Mouse (Mus musculus) midbrain, embryonic 10.5 days (tissue): ENCODE measurements around the gene Ttl. TPM values are rescaled to one million over a fixed set of nuclear protein-coding genes. Genes with fewer than 3 reads are reported as not detected.

Source experiments
- DNase-seq: peaks from one replicate; pipeline ENCODE4 v3.0.0-alpha.2; 2017; ENCODE audit warnings: low spot score
- H3K27ac ChIP-seq: fragments of 300-500 bp; sonication (generic); replicated peaks from 2 replicates; pipeline ENCODE4 v1.5.1; 2016; ENCODE audit warnings: mild to moderate bottlenecking
- H3K27me3 ChIP-seq: fragments of 300-500 bp; sonication (generic); 2 replicates; pipeline ENCODE4 v1.6.1; 2016; ENCODE audit warnings: low read depth, mild to moderate bottlenecking; ENCODE audit not compliant: poor library complexity, severe bottlenecking
- H3K36me3 ChIP-seq: fragments of 300-500 bp; sonication (generic); 2 replicates; pipeline ENCODE4 v1.6.1; 2016; ENCODE audit warnings: mild to moderate bottlenecking, moderate library complexity
- H3K4me1 ChIP-seq: fragments of 300-500 bp; sonication (generic); 2 replicates; pipeline ENCODE4 v1.6.1; 2016
- H3K4me3 ChIP-seq: fragments of 300-500 bp; sonication (generic); 2 replicates; pipeline ENCODE4 v1.5.1; 2016; ENCODE audit warnings: mild to moderate bottlenecking, moderate library complexity
- H3K9me3 ChIP-seq: fragments of 300-500 bp; sonication (generic); replicated peaks from 2 replicates; pipeline ENCODE4 v1.6.1; 2016; ENCODE audit warnings: mild to moderate bottlenecking
- WGBS: fragments of 180-500 bp; shearing (Covaris S2); methylation state at CpG from one replicate; pipeline ENCODE4 v1.1.7; 2016; 5-methylcytosine and 5-hydroxymethylcytosine counted together
- polyA plus RNA-seq: library from polyadenylated mRNA; unstranded; fragments of >200 nt; fragmentation: Nextera tagmentation; extraction: Ambion mirVana; gene quantifications from 2 replicates; pipeline ENCODE4 v1.2.1, GENCODE M21; 2016

The Ttl gene
- 12.4 and 13.3 TPM in 2 replicates for polyA plus RNA-seq

DNA sequence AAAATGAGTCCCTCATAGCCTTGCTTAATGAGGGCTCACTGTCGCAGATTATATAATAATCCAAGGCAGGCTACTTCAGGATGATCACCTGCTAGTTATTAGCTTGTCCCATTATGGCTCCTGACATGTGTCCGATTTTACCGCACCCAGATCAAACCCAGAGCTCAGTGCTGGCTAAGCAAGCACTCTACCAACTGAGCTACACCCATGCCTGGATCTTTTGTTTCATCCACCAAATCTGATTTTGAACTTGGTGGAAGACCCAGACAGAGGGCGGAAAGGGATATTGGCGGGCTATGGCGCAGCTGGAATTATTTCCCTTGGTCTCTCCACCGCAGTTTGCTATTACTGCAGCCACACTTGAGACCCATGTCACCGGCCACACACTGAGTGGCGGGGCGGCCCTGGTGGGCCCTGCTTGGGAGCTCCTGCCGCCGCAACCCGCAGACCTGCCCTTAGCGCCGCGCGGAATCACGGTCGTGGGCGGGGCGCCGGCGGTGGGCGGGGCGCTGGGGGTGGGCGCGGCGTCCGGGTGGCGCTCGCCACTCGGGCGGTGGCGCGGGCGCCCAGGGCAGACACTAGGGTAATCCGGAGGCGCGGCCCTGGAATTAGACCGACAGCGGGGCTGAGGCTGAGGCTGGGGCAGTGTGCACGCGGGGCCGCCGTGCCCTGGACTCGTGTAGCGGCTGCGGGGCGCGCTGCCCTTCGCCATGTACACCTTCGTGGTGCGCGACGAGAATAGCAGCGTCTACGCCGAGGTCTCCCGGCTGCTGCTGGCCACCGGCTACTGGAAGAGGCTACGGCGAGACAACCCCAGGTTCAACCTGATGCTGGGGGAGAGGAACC lies at the start of gene Ttl:
TSS of gene Ttl (plus strand) at position 506 of the 846 bp plus-strand sequence.
- 2% methylated on average over 56 of the region's 62 CpGs for WGBS
- H3K36me3 ChIP-seq: peaks cover 19% of the 10 kb centered on the region
- H3K4me3 ChIP-seq: peak within 1 kb of the TSS; percentile 87
- peak; percentile 82 for DNase-seq
- H3K4me1 ChIP-seq: peaks cover 24% of the 10 kb centered on the region
- peaks cover 6% of the 10 kb centered on the region; the same call in 1 of the 2 replicates for H3K9me3 ChIP-seq
- peak within 1 kb of the TSS; percentile 89 for H3K27ac ChIP-seq
- H3K27me3 ChIP-seq: no peaks in the 10 kb centered on the region

GRCm38 (mm10) chr2:129020106-129020505 lies 45.6 kb upstream of the Ttl start:
- no peak for DNase-seq
- H3K27ac ChIP-seq: no peak overlapping the region
- WGBS: 78% methylated on average over 2 of the region's 2 CpGs

DNA sequence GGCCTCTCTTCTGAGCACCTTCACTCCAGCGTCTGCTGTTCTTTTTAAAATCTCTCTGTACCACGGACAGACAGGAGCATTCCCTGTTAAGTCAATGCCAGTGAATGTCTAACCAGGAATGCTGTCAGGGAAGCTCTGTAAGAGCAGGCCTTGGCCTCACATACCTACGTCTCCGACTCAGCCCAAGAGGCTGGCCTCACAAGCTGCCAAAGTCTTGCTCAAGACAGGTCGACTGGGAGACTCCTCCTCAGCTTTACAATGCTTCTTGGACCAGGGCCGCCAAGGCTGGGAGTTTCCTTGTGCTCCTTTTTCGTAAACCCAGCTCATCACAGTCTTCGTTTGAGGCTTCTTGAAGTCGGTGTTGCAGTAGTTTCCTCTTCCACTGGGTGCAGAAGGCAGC lies 40.9 kb upstream of the Ttl start:
- H3K4me1 ChIP-seq: no peaks in the 10 kb centered on the region
- no peak overlapping the region for H3K4me3 ChIP-seq
- no peak overlapping the region for H3K27ac ChIP-seq
- no peaks in the 10 kb centered on the region for H3K27me3 ChIP-seq
- H3K36me3 ChIP-seq: no peaks in the 10 kb centered on the region
- DNase-seq: no peak
- H3K9me3 ChIP-seq: no peaks in the 10 kb centered on the region
- WGBS: 78% methylated on average over 9 of the region's 9 CpGs

More at GRCm38 (mm10) chr2:129020106-129020505, 45.6 kb upstream of the Ttl start:
- H3K36me3 ChIP-seq: no peaks in the 10 kb centered on the region
- H3K27me3 ChIP-seq: no peaks in the 10 kb centered on the region
- no peaks in the 10 kb centered on the region for H3K4me1 ChIP-seq
- no peaks in the 10 kb centered on the region for H3K9me3 ChIP-seq
- H3K4me3 ChIP-seq: no peak overlapping the region

GRCm38 (mm10) chr2:129035381-129035780 lies 30.4 kb upstream of the Ttl start:
- no peak overlapping the region for H3K27ac ChIP-seq
- no peak for DNase-seq
- peaks cover 43% of the 10 kb centered on the region for H3K27me3 ChIP-seq
- no peak overlapping the region for H3K4me3 ChIP-seq
- 79% methylated on average over 5 of the region's 5 CpGs for WGBS
- no peaks in the 10 kb centered on the region for H3K9me3 ChIP-seq
- H3K36me3 ChIP-seq: no peaks in the 10 kb centered on the region
- H3K4me1 ChIP-seq: peaks cover 14% of the 10 kb centered on the region

DNA sequence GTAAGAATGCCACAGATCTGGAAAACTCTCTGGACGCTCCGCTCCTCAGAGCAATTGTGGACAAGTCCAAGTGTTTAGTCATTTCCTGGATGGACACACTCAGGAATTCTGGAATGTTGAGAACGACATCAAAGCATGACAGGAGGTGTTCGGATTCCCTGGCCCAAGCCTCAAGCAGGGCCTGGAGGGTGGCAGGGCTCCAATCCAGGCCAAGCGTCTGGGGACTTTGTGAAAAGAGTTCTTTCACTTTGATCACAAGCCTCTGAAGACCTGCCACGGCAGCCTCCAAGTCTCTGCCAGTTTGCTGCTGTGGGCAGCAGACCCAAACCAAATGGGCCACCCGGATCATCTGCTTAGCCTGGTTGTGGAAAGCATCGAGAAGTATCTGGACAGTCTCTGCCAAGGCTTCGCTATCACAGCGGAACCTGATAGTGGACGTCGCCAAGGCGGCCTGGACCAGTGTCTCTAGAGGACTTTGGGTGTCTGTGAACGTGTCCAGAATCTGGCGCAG lies 27.3 kb upstream of the Ttl start:
- Histone ChIP-seq H3K4me1 (peaks cover 14% of the 10 kb centered on the region), H3K36me3 (no peaks in the 10 kb centered on the region), H3K27me3 (peaks cover 56% of the 10 kb centered on the region), H3K4me3 (peak overlapping the region; percentile 61), H3K9me3 (no peaks in the 10 kb centered on the region), H3K27ac (peak overlapping the region; percentile 73; the same call in 1 of the 2 replicates)
- WGBS: 40% methylated on average over 15 of the region's 15 CpGs
- DNase-seq: no peak

DNA sequence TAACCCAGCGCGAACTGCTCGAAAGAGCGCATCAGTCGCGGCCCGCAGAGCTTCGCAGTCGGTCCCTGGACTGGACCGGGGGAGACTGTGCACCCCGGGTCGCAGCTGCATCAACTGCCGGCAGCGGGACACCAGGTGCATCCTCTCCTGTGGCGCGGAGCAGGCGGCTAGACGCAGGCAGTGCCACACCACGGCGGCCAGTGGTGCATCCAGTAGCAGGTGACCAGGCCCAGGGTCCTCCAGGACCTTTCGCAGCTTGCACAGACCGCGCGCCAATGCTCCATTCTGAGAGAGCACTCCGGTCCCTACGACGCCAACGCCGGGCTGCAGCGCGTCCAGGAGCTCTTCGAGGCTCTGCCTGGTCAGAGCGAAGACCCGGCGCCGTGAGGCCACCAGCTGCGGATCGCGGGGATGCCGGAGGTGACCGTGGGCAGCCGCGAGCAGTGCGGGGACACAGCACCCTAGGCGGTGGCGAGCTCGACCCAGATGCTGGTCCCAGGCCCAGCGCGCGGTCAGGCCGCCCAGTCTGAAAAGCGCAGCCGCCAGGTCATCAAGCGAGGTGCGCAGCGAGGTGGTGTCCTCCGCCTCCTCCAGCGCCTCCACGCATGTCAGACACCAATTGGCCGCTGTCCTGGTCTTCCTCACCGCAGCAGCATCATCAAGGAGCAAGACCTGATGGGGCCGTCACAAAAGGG lies 26.7 kb upstream of the Ttl start:
- no peaks in the 10 kb centered on the region for H3K9me3 ChIP-seq
- H3K27ac ChIP-seq: peak overlapping the region; percentile 73
- 3% methylated on average over 62 of the region's 62 CpGs for WGBS
- peaks cover 14% of the 10 kb centered on the region for H3K4me1 ChIP-seq
- peak overlapping the region; percentile 61 for H3K4me3 ChIP-seq
- H3K36me3 ChIP-seq: no peaks in the 10 kb centered on the region
- DNase-seq: peak; percentile 70
- H3K27me3 ChIP-seq: peaks cover 56% of the 10 kb centered on the region

- Histone ChIP-seq H3K27me3 (peaks cover 56% of the 10 kb centered on the region), H3K4me1 (peaks cover 14% of the 10 kb centered on the region), H3K9me3 (no peaks in the 10 kb centered on the region), H3K27ac (no peak overlapping the region), H3K4me3 (no peak overlapping the region), H3K36me3 (no peaks in the 10 kb centered on the region)
- WGBS: 40% methylated on average over 6 of the region's 6 CpGs
- DNase-seq: no peak
These were observed 25.2 kb upstream of the Ttl start for GRCm38 (mm10) chr2:129040567-129040966.

- WGBS: 85% methylated on average over 6 of the region's 6 CpGs
- Histone ChIP-seq H3K4me1 (no peaks in the 10 kb centered on the region), H3K36me3 (no peaks in the 10 kb centered on the region), H3K27me3 (peaks cover 3% of the 10 kb centered on the region), H3K27ac (no peak overlapping the region), H3K4me3 (no peak overlapping the region), H3K9me3 (no peaks in the 10 kb centered on the region)
- no peak for DNase-seq
These were observed 19.4 kb upstream of the Ttl start for GRCm38 (mm10) chr2:129046172-129046845.

DNA sequence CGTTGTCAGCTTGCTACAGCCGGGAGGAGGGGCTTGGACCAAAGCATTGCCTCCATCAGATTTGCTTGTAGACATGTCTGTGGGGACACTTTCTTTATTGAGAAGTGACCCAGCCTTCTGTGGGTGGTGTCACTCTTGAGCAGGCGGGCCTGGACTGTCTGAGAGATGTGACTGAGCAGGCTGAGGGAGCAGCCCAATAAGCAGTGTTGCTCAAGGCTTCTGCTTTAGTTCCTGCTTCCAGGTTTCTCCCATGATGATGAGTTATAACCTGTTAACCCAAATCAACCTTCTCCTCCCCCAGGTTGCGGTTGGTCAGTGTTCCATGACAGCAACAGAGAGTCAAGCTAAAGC lies 18.9 kb upstream of the Ttl start:
- 89% methylated on average over 4 of the region's 4 CpGs for WGBS
- H3K9me3 ChIP-seq: no peaks in the 10 kb centered on the region
- no peak overlapping the region for H3K4me3 ChIP-seq

DNA sequence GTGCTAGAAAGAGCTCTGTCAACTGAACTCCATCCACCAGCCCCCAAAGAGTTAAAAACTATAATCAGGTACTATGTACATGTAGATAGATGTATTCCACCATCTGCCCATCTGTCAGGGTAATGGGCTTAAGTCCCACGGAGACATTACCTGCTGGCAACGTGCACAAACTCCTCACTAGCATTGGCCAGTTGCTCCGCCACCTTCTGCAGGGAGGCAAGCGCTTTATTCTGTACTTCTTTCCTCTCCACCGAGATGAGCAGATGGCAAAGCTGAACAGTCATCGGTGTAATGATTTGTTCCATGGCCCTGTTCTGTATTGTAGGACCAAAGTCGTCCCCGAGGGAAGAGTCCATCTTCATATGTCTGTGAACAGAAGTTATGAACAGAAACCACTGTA lies 17.9 kb upstream of the Ttl start, which contains the start of gene Vinac1:
TSS of gene Vinac1 (minus strand) at position 362 of the 400 bp plus-strand sequence.
- 80% methylated on average over 8 of the region's 8 CpGs for WGBS
- H3K27me3 ChIP-seq: no peaks in the 10 kb centered on the region
- no peaks in the 10 kb centered on the region for H3K36me3 ChIP-seq
- DNase-seq: no peak
- H3K4me3 ChIP-seq: no peak within 1 kb of the TSS
- no peak within 1 kb of the TSS for H3K27ac ChIP-seq
- no peaks in the 10 kb centered on the region for H3K4me1 ChIP-seq
- H3K9me3 ChIP-seq: no peaks in the 10 kb centered on the region

More for the DNA sequence above, 18.9 kb upstream of the Ttl start:
- no peaks in the 10 kb centered on the region for H3K36me3 ChIP-seq
- H3K4me1 ChIP-seq: no peaks in the 10 kb centered on the region
- no peak for DNase-seq
- no peak overlapping the region for H3K27ac ChIP-seq
- H3K27me3 ChIP-seq: no peaks in the 10 kb centered on the region; the same call in 1 of the 2 replicates

- Histone ChIP-seq H3K9me3 (peaks cover 11% of the 10 kb centered on the region; the same call in 1 of the 2 replicates), H3K27ac (no peak overlapping the region), H3K27me3 (no peaks in the 10 kb centered on the region), H3K36me3 (no peaks in the 10 kb centered on the region), H3K4me3 (no peak overlapping the region), H3K4me1 (no peaks in the 10 kb centered on the region)
- 83% methylated on average over 4 of the region's 4 CpGs for WGBS
- DNase-seq: no peak
These were observed 13.2 kb upstream of the Ttl start for GRCm38 (mm10) chr2:129052451-129052983.

DNA sequence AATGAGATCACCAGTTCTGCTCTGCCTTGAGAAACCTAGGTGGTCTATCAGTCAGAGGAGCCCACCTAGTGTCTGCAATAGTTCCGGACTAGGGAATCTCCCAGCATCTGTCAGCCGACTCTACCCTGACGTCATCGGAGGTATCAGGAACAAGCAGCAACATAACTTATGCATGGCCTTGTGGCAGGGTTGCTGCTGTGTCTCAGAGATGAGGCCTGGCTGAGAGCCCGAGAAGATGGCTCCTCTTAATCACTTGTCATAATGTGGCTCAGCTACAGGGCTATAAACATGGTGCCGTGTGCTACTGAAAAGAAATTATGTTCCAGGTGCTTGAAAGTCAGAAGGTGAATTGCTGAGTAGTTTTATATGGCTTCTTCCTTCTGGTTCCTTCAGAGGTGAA lies 10.0 kb upstream of the Ttl start:
- Histone ChIP-seq H3K27me3 (no peaks in the 10 kb centered on the region), H3K36me3 (no peaks in the 10 kb centered on the region), H3K4me3 (no peak overlapping the region), H3K9me3 (peaks cover 23% of the 10 kb centered on the region), H3K4me1 (no peaks in the 10 kb centered on the region), H3K27ac (no peak overlapping the region)
- DNase-seq: no peak
- WGBS: 92% methylated on average over 6 of the region's 6 CpGs
